9 mouse cellular contexts compared by ENCODE assay signal in genomic region chr7:125560146-125560785, GRCm38 (mm10). TPM values are rescaled to one million over a fixed set of nuclear protein-coding genes. Genes with fewer than 3 reads are reported as not detected.
A peak's percentile ranks its signal among the peaks of the same experiment; 100 is the strongest.
DNase-seq lines count a peak whose midpoint lies in the region.
"Had no signal": no experiment of that assay in that cellular context is flagged by ENCODE, and none has a peak within 500 bp of the region (broad histone marks: within the 10 kb centered on the region; RNA-seq: fewer than 3 reads in every experiment).

No protein-coding gene starts in this region.

- DNase-seq in adrenal gland, adult (ENCODE audit: inconsistent age in 2 of 2, low spot score in 1 of 2) = peak; percentile 52 to 86
- DNase-seq in adrenal gland, postnatal 4 days (ENCODE audit: low spot score in 2 of 2) = no peak
- DNase-seq in left cerebral cortex, postnatal 4 days = peak; percentile 77
- no peak for DNase-seq in left cerebral cortex, adult 11 months (ENCODE audit: low spot score)
- DNase-seq in gastrocnemius, postnatal 25 days = peak; percentile 60
- peak; percentile 81 for DNase-seq in lung, postnatal 14 days
- no peak for DNase-seq in frontal cortex, adult 2 months (ENCODE audit: extremely low spot score in 1 of 2, low spot score in 1 of 2)
- no peak for DNase-seq in layer of hippocampus, adult 8-10 months (ENCODE audit: low spot score in 2 of 2)

- intact Hi-C loops in left cerebral cortex, postnatal 4 days (cut with DNase I) = no loop called here

RNA-seq across cellular contexts. Expression of gene Il4ra, which starts 8.3 kb away (rescaled TPM):
- total RNA-seq in adrenal gland, postnatal 4 days (2021) = 10 to 100 TPM; 84.9 TPM
- total RNA-seq in left cerebral cortex, postnatal 4 days (2021) = 1 to 10 TPM; 5.0 to 6.3 TPM
- total RNA-seq in gastrocnemius, postnatal 25 days (2021) = 1 to 10 TPM; 4.3 to 4.7 TPM
- polyA plus RNA-seq in frontal cortex, adult 2 months (2012; rRNA removed) = 3.7 and 4.8 TPM in 2 replicates
- total RNA-seq in layer of hippocampus, adult 8-10 months (2022) = 10 to 100 TPM in 2 of 4 experiments, 1 to 10 TPM in 2; 4.8 to 12.4 (median 8.4) TPM

RNA-seq across cellular contexts. Expression of gene Il21r, which starts 43.0 kb away (rescaled TPM):
- total RNA-seq in adrenal gland, postnatal 4 days (2021) = under 1 TPM; 0.76 TPM
- under 1 TPM; 0.54 to 0.66 TPM for total RNA-seq in left cerebral cortex, postnatal 4 days (2021)
- total RNA-seq in gastrocnemius, postnatal 25 days (2021) = under 1 TPM; 0.15 to 0.27 TPM
- 1.2 and 1.5 TPM in 2 replicates for polyA plus RNA-seq in frontal cortex, adult 2 months (2012; rRNA removed)
- total RNA-seq in layer of hippocampus, adult 8-10 months (2022) = 1 to 10 TPM; 1.4 to 4.2 (median 2.4) TPM
- polyA plus RNA-seq: neural tube, embryonic 14.5 days had no signal

Comparison
In these comparisons a context has a peak if more than half of its experiments do, and no peak if none do; other contexts are left out.
1. DNase-seq: peak in adrenal gland, adult (2 of 2), left cerebral cortex, postnatal 4 days (single experiment), gastrocnemius, postnatal 25 days (single experiment) and lung, postnatal 14 days (single experiment); none in adrenal gland, postnatal 4 days (0 of 2), left cerebral cortex, adult 11 months (single experiment), frontal cortex, adult 2 months (0 of 2) and layer of hippocampus, adult 8-10 months (0 of 2).
2. RNA of gene Il4ra, which starts 8.3 kb away (total RNA-seq): 84.9 TPM in adrenal gland, postnatal 4 days; 4.8 to 12.4 TPM in layer of hippocampus, adult 8-10 months, 5.0 to 6.3 TPM in left cerebral cortex, postnatal 4 days and 4.3 to 4.7 TPM in gastrocnemius, postnatal 25 days; every median in the first group is over 4 times any median in the second.